Mouse (Mus musculus): ENCODE results near the gene Psmd8. TPM values are rescaled to one million over a fixed set of nuclear protein-coding genes. Genes with fewer than 3 reads are reported as not detected.
"Not testable (repeated sequence)": the region's sequence is repeated elsewhere in the genome, so short reads cannot be mapped to it uniquely, and the experiment has no call there.

Gene Psmd8
- total RNA-seq, 2 experiments from 2014 or later, result 184 to 188 TPM

- DNase-seq, result peak; percentile 82
Measured at GRCm38 (mm10) chr7:29170066-29170754, 10.3 kb downstream of the Psmd8 start, which contains the start of the genes Ggn and Spred3. Ggn (plus strand) TSS chr7:29170210. Spred3 (minus strand) TSS chr7:29170411.

- peak; percentile 81 for DNase-seq
Measured at GRCm38 (mm10) chr7:29169231-29170065, 11.1 kb downstream of the Psmd8 start.

GRCm38 (mm10) chr7:29168791-29169230 lies 11.7 kb downstream of the Psmd8 start:
- no peak for DNase-seq

- no peak for DNase-seq
Measured at GRCm38 (mm10) chr7:29168121-29168695, 12.3 kb downstream of the Psmd8 start.

GRCm38 (mm10) chr7:29167656-29168055 lies 12.8 kb downstream of the Psmd8 start:
- no peak for DNase-seq

GRCm38 (mm10) chr7:29162750-29163525 lies 17.6 kb downstream of the Psmd8 start:
- DNase-seq, result peak; percentile 45

- DNase-seq, result no peak
Measured at GRCm38 (mm10) chr7:29162294-29162693, 18.2 kb downstream of the Psmd8 start.

- DNase-seq, result no peak
Measured at GRCm38 (mm10) chr7:29158264-29158663, 22.2 kb downstream of the Psmd8 start.

- peak; percentile 86 for DNase-seq
Measured at GRCm38 (mm10) chr7:29155838-29156782, 24.4 kb downstream of the Psmd8 start, which contains the start of gene Fam98c. Fam98c (minus strand) TSS chr7:29156234.

GRCm38 (mm10) chr7:29155196-29155837 lies 25.2 kb downstream of the Psmd8 start:
- DNase-seq, result peak; percentile 89

GRCm38 (mm10) chr7:29154018-29154720 lies 26.3 kb downstream of the Psmd8 start:
- DNase-seq, result no peak

GRCm38 (mm10) chr7:29151486-29151885 lies 29.0 kb downstream of the Psmd8 start:
- no peak for DNase-seq

GRCm38 (mm10) chr7:29148771-29149170 lies 31.7 kb downstream of the Psmd8 start:
- no peak for DNase-seq

- DNase-seq, result no peak
Measured at GRCm38 (mm10) chr7:29146625-29147367, 33.7 kb downstream of the Psmd8 start.

- DNase-seq, result no peak
Measured at GRCm38 (mm10) chr7:29144006-29144405, 36.5 kb downstream of the Psmd8 start.

- DNase-seq, result no peak
Measured at GRCm38 (mm10) chr7:29141416-29141815, 39.1 kb downstream of the Psmd8 start.

GRCm38 (mm10) chr7:29139237-29139636 lies 41.3 kb downstream of the Psmd8 start:
- DNase-seq, result not testable (repeated sequence)

- DNase-seq, result no peak
Measured at GRCm38 (mm10) chr7:29137429-29137828, 43.1 kb downstream of the Psmd8 start.
